30 mouse cellular contexts compared by ENCODE assay signal in the genomic region with DNA sequence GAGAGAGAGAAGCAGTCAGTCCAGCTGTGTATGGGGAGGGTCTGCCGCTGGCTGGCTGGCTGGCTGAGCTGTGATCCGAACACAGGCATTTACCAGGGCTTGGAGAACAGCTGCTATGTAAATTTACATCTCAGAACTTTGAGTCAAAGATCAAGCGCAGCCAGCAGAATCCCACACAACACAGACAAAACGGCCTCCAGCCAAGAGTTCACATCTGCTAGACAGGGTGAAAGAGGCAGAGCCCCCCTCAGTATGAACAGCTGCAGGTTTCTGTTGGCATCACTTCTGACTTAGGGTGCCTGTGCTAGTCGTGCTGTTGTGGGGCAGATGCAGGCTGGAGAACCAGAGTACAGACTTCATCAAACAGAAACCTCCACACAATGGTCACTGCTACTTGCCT. TPM values are rescaled to one million over a fixed set of nuclear protein-coding genes. Genes with fewer than 3 reads are reported as not detected.
DNase-seq lines count a peak whose midpoint lies in the region; ATAC-seq and TF ChIP-seq lines count a peak whose summit lies in the region.
"Had no signal": no experiment of that assay in that cellular context is flagged by ENCODE, and none has a peak within 500 bp of the region (broad histone marks: within the 10 kb centered on the region; RNA-seq: fewer than 3 reads in every experiment).

No protein-coding gene starts in this region.

- intact Hi-C loops in gastrocnemius, postnatal 14 days (cut with DNase I; ENCODE audit: low total_unique reads), result no loop called here

- no peak for TF ChIP-seq POLR2A in brain, embryonic 14.5 days (IDR thresholded peaks at IDR 0.05; ENCODE audit: borderline replicate concordance, extremely low read depth, insufficient read depth, insufficient read length, poor library complexity, severe bottlenecking)

- H3K36me3 ChIP-seq in embryonic facial prominence, embryonic 14.5 days (ENCODE audit: control insufficient read depth, insufficient read depth, low read length), result no peaks in the 10 kb centered on the region
- no peaks in the 10 kb centered on the region for H3K36me3 ChIP-seq in limb, embryonic 13.5 days
- H3K36me3 ChIP-seq in liver, embryonic 11.5 days (ENCODE audit: control insufficient read depth, insufficient read depth, low read length), result no peaks in the 10 kb centered on the region
- H3K36me3 ChIP-seq: embryonic facial prominence, embryonic 13.5 days; forebrain, embryonic 15.5 days; heart, embryonic 10.5 days; heart, embryonic 13.5 days had no signal

- DNase-seq in gastrocnemius, postnatal 14 days, result peak; percentile 12
- no peak for DNase-seq in gastrocnemius, postnatal 10 days
- DNase-seq in brain, embryonic 14.5 days (ENCODE audit: low read depth), result peak; percentile 34
- peak; percentile 80 for DNase-seq in embryonic facial prominence, embryonic 14.5 days (ENCODE audit: low spot score)
- DNase-seq in liver, embryonic 11.5 days (ENCODE audit: low spot score), result no peak
- no peak for DNase-seq in thymus, postnatal 14 days
- no peak for DNase-seq in kidney, adult 9 months
- DNase-seq: adrenal gland, adult 2 months; adrenal gland, postnatal 14 days; cerebellum, adult 11-12 months; cerebellum, adult 8-10 months; cerebellum, postnatal 10 days; cerebellum, postnatal 36 days; gastrocnemius, adult 2 months; gastrocnemius, postnatal 36 days; heart, adult 2 months; heart, postnatal 14 days; heart, postnatal 4 days had no signal

- H3K9me3 ChIP-seq in embryonic facial prominence, embryonic 14.5 days (ENCODE audit: control insufficient read depth, low read length), result no peaks in the 10 kb centered on the region
- H3K9me3 ChIP-seq in limb, embryonic 13.5 days, result no peaks in the 10 kb centered on the region
- H3K9me3 ChIP-seq in liver, embryonic 11.5 days (ENCODE audit: control insufficient read depth, low read length), result no peaks in the 10 kb centered on the region
- H3K9me3 ChIP-seq: embryonic facial prominence, embryonic 13.5 days; forebrain, embryonic 15.5 days; heart, embryonic 10.5 days had no signal

- H3K9ac ChIP-seq in embryonic facial prominence, embryonic 14.5 days (ENCODE audit: low read depth, low read length), result no peak overlapping the region
- H3K9ac ChIP-seq in limb, embryonic 13.5 days, result no peak overlapping the region
- no peak overlapping the region for H3K9ac ChIP-seq in liver, embryonic 11.5 days (ENCODE audit: low read depth, low read length)
- H3K9ac ChIP-seq: embryonic facial prominence, embryonic 13.5 days; forebrain, embryonic 15.5 days; heart, embryonic 13.5 days; hindbrain, embryonic 14.5 days had no signal

- ATAC-seq in embryonic facial prominence, embryonic 14.5 days (ENCODE audit: low read depth), result peak; percentile 81
- peak; percentile 37; the same call in 1 of the 2 replicates for ATAC-seq in limb, embryonic 13.5 days (ENCODE audit: low FRiP score, low read depth)
- ATAC-seq in liver, embryonic 11.5 days (replicated peaks; ENCODE audit: low FRiP score), result no peak
- ATAC-seq: CD4-positive, CD25-positive, alpha-beta regulatory T cell, adult 4 months; forebrain, embryonic 15.5 days; hindbrain, postnatal 0 days; inflammation-experienced regulatory T-cells, adult 6 months had no signal

- 36% methylated on average over 5 of the region's 5 CpGs for WGBS in embryonic facial prominence, embryonic 14.5 days
- 37% methylated on average over 5 of the region's 5 CpGs for WGBS in limb, embryonic 13.5 days
- 63% methylated on average over 5 of the region's 5 CpGs for WGBS in liver, embryonic 11.5 days

- H3K27me3 ChIP-seq in embryonic facial prominence, embryonic 14.5 days (replicated peaks; ENCODE audit: control insufficient read depth, insufficient read depth, low read length), result no peaks in the 10 kb centered on the region; the same call in 1 of the 2 replicates
- H3K27me3 ChIP-seq in limb, embryonic 13.5 days, result no peaks in the 10 kb centered on the region
- H3K27me3 ChIP-seq in liver, embryonic 11.5 days (replicated peaks; ENCODE audit: control insufficient read depth, insufficient read depth, low read length), result no peaks in the 10 kb centered on the region
- H3K27me3 ChIP-seq: embryonic facial prominence, embryonic 13.5 days; forebrain, embryonic 15.5 days; heart, embryonic 13.5 days had no signal

- no peak overlapping the region for H3K4me2 ChIP-seq in embryonic facial prominence, embryonic 14.5 days (ENCODE audit: low read depth, low read length)
- H3K4me2 ChIP-seq in limb, embryonic 13.5 days (replicated peaks), result no peak overlapping the region
- no peak overlapping the region for H3K4me2 ChIP-seq in liver, embryonic 11.5 days
- H3K4me2 ChIP-seq: embryonic facial prominence, embryonic 13.5 days; forebrain, embryonic 15.5 days; heart, embryonic 13.5 days; hindbrain, embryonic 14.5 days had no signal

- no peak overlapping the region for H3K27ac ChIP-seq in embryonic facial prominence, embryonic 14.5 days (replicated peaks; ENCODE audit: low read depth, low read length)
- no peak overlapping the region; the same call in 1 of the 2 replicates for H3K27ac ChIP-seq in limb, embryonic 13.5 days
- H3K27ac ChIP-seq in liver, embryonic 11.5 days (ENCODE audit: low read depth, low read length), result no peak overlapping the region
- H3K27ac ChIP-seq: embryonic facial prominence, embryonic 13.5 days; forebrain, embryonic 15.5 days; gastrocnemius, adult 2 months; heart, adult 2 months; heart, embryonic 10.5 days; heart, embryonic 13.5 days; hindbrain, embryonic 14.5 days; hindbrain, postnatal 0 days had no signal

- no peak for TF ChIP-seq CTCF in brain, embryonic 14.5 days (IDR thresholded peaks at IDR 0.05; ENCODE audit: borderline replicate concordance, extremely low read depth, insufficient read depth, insufficient read length)

- no peaks in the 10 kb centered on the region for H3K4me1 ChIP-seq in embryonic facial prominence, embryonic 14.5 days (ENCODE audit: control insufficient read depth, insufficient read depth, low read length)
- H3K4me1 ChIP-seq in limb, embryonic 13.5 days, result peaks cover 4% of the 10 kb centered on the region; the same call in 1 of the 2 replicates
- H3K4me1 ChIP-seq in liver, embryonic 11.5 days (replicated peaks; ENCODE audit: control insufficient read depth, insufficient read depth, low read length), result no peaks in the 10 kb centered on the region

- H3K4me3 ChIP-seq in embryonic facial prominence, embryonic 14.5 days (ENCODE audit: low read depth, low read length), result no peak overlapping the region
- no peak overlapping the region for H3K4me3 ChIP-seq in limb, embryonic 13.5 days
- no peak overlapping the region for H3K4me3 ChIP-seq in liver, embryonic 11.5 days (ENCODE audit: low read depth, low read length)
- H3K4me3 ChIP-seq: embryonic facial prominence, embryonic 13.5 days; forebrain, embryonic 15.5 days; gastrocnemius, adult 2 months; heart, adult 2 months; heart, embryonic 10.5 days; heart, embryonic 13.5 days had no signal

RNA-seq across cellular contexts. Expression of a gene that starts 46.8 kb away (rescaled TPM):
- 1 to 10 TPM; 3.7 to 4.6 TPM for total RNA-seq in gastrocnemius, postnatal 14 days (2021)
- 1 to 10 TPM; 3.2 to 3.3 TPM for total RNA-seq in gastrocnemius, postnatal 10 days (2021)
- 32.0 and 48.4 TPM in 2 replicates for polyA plus RNA-seq in brain, embryonic 14.5 days (2012; rRNA removed)
- 9.2 and 11.1 TPM in 2 replicates for polyA plus RNA-seq in embryonic facial prominence, embryonic 14.5 days (2014; fragmentation: Nextera tagmentation; extraction: Ambion mirVana)
- polyA plus RNA-seq in limb, embryonic 13.5 days (2015; fragmentation: Nextera tagmentation; extraction: Ambion mirVana), result 12.2 and 13.3 TPM in 2 replicates
- polyA plus RNA-seq in liver, embryonic 11.5 days (2014; fragmentation: Nextera tagmentation; extraction: Ambion mirVana), result 0.51 and 0.78 TPM in 2 replicates
- total RNA-seq: granulocyte monocyte progenitor cell, adult 5-6 weeks; MEL had no signal
- polyA plus RNA-seq: C2C12; CD4-positive, CD25-positive, alpha-beta regulatory T cell, adult 4 months; inflammation-experienced regulatory T-cells, adult 6 months had no signal

Comparison
In these comparisons a context has a peak if more than half of its experiments do, and no peak if none do; other contexts are left out.
1. DNase-seq: peak in gastrocnemius, postnatal 14 days (single experiment), brain, embryonic 14.5 days (single experiment) and embryonic facial prominence, embryonic 14.5 days (single experiment); none in gastrocnemius, postnatal 10 days (single experiment), liver, embryonic 11.5 days (single experiment), thymus, postnatal 14 days (single experiment) and kidney, adult 9 months (single experiment).